Comparison of ENCODE assay signal across 8 mouse cellular contexts in genomic region chr19:4121097-4121805, GRCm38 (mm10). TPM values are rescaled to one million over a fixed set of nuclear protein-coding genes. Genes with fewer than 3 reads are reported as not detected.
DNase-seq lines count a peak whose midpoint lies in the region; ATAC-seq and TF ChIP-seq lines count a peak whose summit lies in the region.

No protein-coding gene starts in this region.

- H3K4me3 ChIP-seq in ES-Bruce4 (ENCODE audit: low read depth, low read length): peak overlapping the region; percentile 73
- H3K4me3 ChIP-seq in forebrain, embryonic 13.5 days: peak overlapping the region; percentile 48
- H3K4me3 ChIP-seq in liver, postnatal 0 days (ENCODE audit: low read depth, low read length): peak overlapping the region; percentile 31
- peak overlapping the region; percentile 40 for H3K4me3 ChIP-seq in neural tube, embryonic 14.5 days (ENCODE audit: low read depth, low read length)

- ATAC-seq in cerebellum, adult (ENCODE audit: insufficient number of reproducible peaks, low FRiP score, low TSS enrichment): peak; percentile 71
- ATAC-seq in forebrain, embryonic 13.5 days: peak; percentile 85
- peak; percentile 73 for ATAC-seq in liver, postnatal 0 days
- peak; percentile 84 for ATAC-seq in neural tube, embryonic 14.5 days (ENCODE audit: low read depth)

- DNase-seq in heart, postnatal 10 days: peak; percentile 99 to 100
- DNase-seq in large intestine, adult 2 months (ENCODE audit: low read depth, low spot score): peak; percentile 99
- DNase-seq in liver, postnatal 0 days: peak; percentile 97
- DNase-seq in testis, postnatal 10 days (ENCODE audit: low spot score): peak; percentile 99

- peak overlapping the region; percentile 39 for H3K9ac ChIP-seq in ES-Bruce4 (ENCODE audit: low read depth, poor library complexity, severe bottlenecking)
- peak overlapping the region; percentile 66 for H3K9ac ChIP-seq in forebrain, embryonic 13.5 days
- H3K9ac ChIP-seq in liver, postnatal 0 days (replicated peaks): 0 out of 2 replicates have a peak overlapping the region, but pooled peaks have one; percentile 1
- peak overlapping the region; percentile 43; the same call in 1 of the 2 replicates for H3K9ac ChIP-seq in neural tube, embryonic 14.5 days (replicated peaks; ENCODE audit: low read depth, low read length)

- no peaks in the 10 kb centered on the region for H3K36me3 ChIP-seq in ES-Bruce4 (ENCODE audit: control insufficient read depth, insufficient read depth, low read length, poor library complexity, severe bottlenecking)
- peaks cover 19% of the 10 kb centered on the region for H3K36me3 ChIP-seq in forebrain, embryonic 13.5 days (ENCODE audit: poor library complexity, severe bottlenecking)
- H3K36me3 ChIP-seq in liver, postnatal 0 days (replicated peaks; ENCODE audit: insufficient read depth, low read length): peaks cover 20% of the 10 kb centered on the region
- peaks cover 4% of the 10 kb centered on the region; the same call in 1 of the 2 replicates for H3K36me3 ChIP-seq in neural tube, embryonic 14.5 days (ENCODE audit: control insufficient read depth, insufficient read depth, low read length)

- intact Hi-C loops in heart, postnatal 10 days (cut with DNase I): no loop called here

- H3K27me3 ChIP-seq in ES-Bruce4 (ENCODE audit: control insufficient read depth, insufficient read depth, low read length, poor library complexity, severe bottlenecking): no peaks in the 10 kb centered on the region
- no peaks in the 10 kb centered on the region for H3K27me3 ChIP-seq in forebrain, embryonic 13.5 days
- no peaks in the 10 kb centered on the region for H3K27me3 ChIP-seq in liver, postnatal 0 days (ENCODE audit: insufficient read depth, low read length)
- no peaks in the 10 kb centered on the region for H3K27me3 ChIP-seq in neural tube, embryonic 14.5 days (ENCODE audit: control insufficient read depth, insufficient read depth, low read length)

- TF ChIP-seq CTCF in ES-Bruce4 (IDR thresholded peaks at IDR 0.05; ENCODE audit: low read depth, low read length): no peak
- TF ChIP-seq CTCF in liver, postnatal 0 days (IDR thresholded peaks at IDR 0.05; ENCODE audit: low read depth): no peak

- H3K9me3 ChIP-seq in ES-Bruce4 (replicated peaks; ENCODE audit: control insufficient read depth, insufficient read depth, low read length, poor library complexity, severe bottlenecking): no peaks in the 10 kb centered on the region
- H3K9me3 ChIP-seq in forebrain, embryonic 13.5 days (replicated peaks): no peaks in the 10 kb centered on the region
- no peaks in the 10 kb centered on the region for H3K9me3 ChIP-seq in liver, postnatal 0 days (ENCODE audit: low read length)
- no peaks in the 10 kb centered on the region for H3K9me3 ChIP-seq in neural tube, embryonic 14.5 days (ENCODE audit: control insufficient read depth, low read length)

- H3K27ac ChIP-seq in ES-Bruce4 (ENCODE audit: insufficient read depth, low read length): no peak overlapping the region
- H3K27ac ChIP-seq in forebrain, embryonic 13.5 days: peak overlapping the region; percentile 83
- peak overlapping the region; percentile 78 for H3K27ac ChIP-seq in liver, postnatal 0 days (ENCODE audit: low read depth)
- H3K27ac ChIP-seq in neural tube, embryonic 14.5 days (ENCODE audit: low read depth, low read length): peak overlapping the region; percentile 76; the same call in 1 of the 2 replicates

- TF ChIP-seq POLR2A in ES-Bruce4 (IDR thresholded peaks at IDR 0.05; ENCODE audit: insufficient read depth, low read length): peak; percentile 58

- H3K4me2 ChIP-seq in forebrain, embryonic 13.5 days: peak overlapping the region; percentile 59
- H3K4me2 ChIP-seq in liver, postnatal 0 days (ENCODE audit: low read depth, low read length): peak overlapping the region; percentile 64
- peak overlapping the region; percentile 41 for H3K4me2 ChIP-seq in neural tube, embryonic 14.5 days (ENCODE audit: low read depth, low read length)

- 0 out of 2 replicates have a peak, but pooled peaks have one; percentile 15 for TF ChIP-seq EP300 in ES-Bruce4 (IDR thresholded peaks at IDR 0.05; ENCODE audit: insufficient read depth, low read depth, low read length)
- TF ChIP-seq EP300 in liver, postnatal 0 days (IDR thresholded peaks at IDR 0.05; ENCODE audit: low read depth): peak; percentile 57; the same call in 1 of the 2 replicates

- WGBS in forebrain, embryonic 13.5 days: 4% methylated on average over 38 of the region's 38 CpGs
- WGBS in large intestine, adult 2 months: 2% methylated on average over 38 of the region's 38 CpGs
- 3% methylated on average over 38 of the region's 38 CpGs for WGBS in liver, postnatal 0 days (ENCODE audit: insufficient replicate concordance)
- 4% methylated on average over 38 of the region's 38 CpGs for WGBS in neural tube, embryonic 14.5 days

- no peaks in the 10 kb centered on the region for H3K4me1 ChIP-seq in ES-Bruce4 (ENCODE audit: control insufficient read depth, insufficient read depth, low read length)
- peaks cover 14% of the 10 kb centered on the region for H3K4me1 ChIP-seq in forebrain, embryonic 13.5 days
- peaks cover 41% of the 10 kb centered on the region for H3K4me1 ChIP-seq in liver, postnatal 0 days (ENCODE audit: insufficient read depth)
- peaks cover 6% of the 10 kb centered on the region; the same call in 1 of the 2 replicates for H3K4me1 ChIP-seq in neural tube, embryonic 14.5 days (ENCODE audit: control insufficient read depth, insufficient read depth, low read length)

RNA-seq across cellular contexts. Expression of gene Aip, which starts 4.4 kb away (rescaled TPM):
- polyA plus RNA-seq in ES-Bruce4 (2011; ENCODE audit: insufficient read depth, insufficient read length, low read depth, missing spikeins): 43.8 and 51.3 TPM in 2 replicates
- 73.7 and 75.9 TPM in 2 replicates for polyA plus RNA-seq in forebrain, embryonic 13.5 days (2015; fragmentation: Nextera tagmentation; extraction: Ambion mirVana)
- total RNA-seq in heart, postnatal 10 days (2021): 10 to 100 TPM; 47.7 to 62.6 TPM
- 62.8 and 63.6 TPM in 2 replicates for polyA plus RNA-seq in large intestine, adult 2 months (2012; rRNA removed)
- polyA plus RNA-seq in liver, postnatal 0 days (2015; fragmentation: Nextera tagmentation; extraction: Ambion mirVana): 23.1 and 26.8 TPM in 2 replicates
- 98.8 and 110 TPM in 2 replicates for polyA plus RNA-seq in neural tube, embryonic 14.5 days (2014; fragmentation: Nextera tagmentation; extraction: Ambion mirVana)

RNA-seq across cellular contexts. Expression of gene Gpr152, which starts 18.3 kb away (rescaled TPM):
- not detected in 2 replicates for polyA plus RNA-seq in ES-Bruce4 (2011; ENCODE audit: insufficient read depth, insufficient read length, low read depth, missing spikeins)
- 0.04 TPM in 1 of 2 replicates, not detected in the other for polyA plus RNA-seq in forebrain, embryonic 13.5 days (2015; fragmentation: Nextera tagmentation; extraction: Ambion mirVana)
- total RNA-seq in heart, postnatal 10 days (2021): not detected
- polyA plus RNA-seq in large intestine, adult 2 months (2012; rRNA removed): 0.03 TPM in 1 of 2 replicates, not detected in the other
- not detected in 2 replicates for polyA plus RNA-seq in liver, postnatal 0 days (2015; fragmentation: Nextera tagmentation; extraction: Ambion mirVana)
- polyA plus RNA-seq in neural tube, embryonic 14.5 days (2014; fragmentation: Nextera tagmentation; extraction: Ambion mirVana): not detected in 2 replicates

RNA-seq across cellular contexts. Expression of gene Pitpnm1, which starts 21.5 kb away (rescaled TPM):
- 9.8 and 11.2 TPM in 2 replicates for polyA plus RNA-seq in ES-Bruce4 (2011; ENCODE audit: insufficient read depth, insufficient read length, low read depth, missing spikeins)
- polyA plus RNA-seq in forebrain, embryonic 13.5 days (2015; fragmentation: Nextera tagmentation; extraction: Ambion mirVana): 21.1 and 32.0 TPM in 2 replicates
- total RNA-seq in heart, postnatal 10 days (2021): 10 to 100 TPM; 30.8 to 32.8 TPM
- polyA plus RNA-seq in large intestine, adult 2 months (2012; rRNA removed): 114 and 145 TPM in 2 replicates
- 6.6 and 7.4 TPM in 2 replicates for polyA plus RNA-seq in liver, postnatal 0 days (2015; fragmentation: Nextera tagmentation; extraction: Ambion mirVana)
- polyA plus RNA-seq in neural tube, embryonic 14.5 days (2014; fragmentation: Nextera tagmentation; extraction: Ambion mirVana): 65.1 and 76.5 TPM in 2 replicates

RNA-seq across cellular contexts. Expression of gene Cabp4, which starts 22.6 kb away (rescaled TPM):
- not detected in 2 replicates for polyA plus RNA-seq in ES-Bruce4 (2011; ENCODE audit: insufficient read depth, insufficient read length, low read depth, missing spikeins)
- polyA plus RNA-seq in forebrain, embryonic 13.5 days (2015; fragmentation: Nextera tagmentation; extraction: Ambion mirVana): 0.09 and 0.13 TPM in 2 replicates
- total RNA-seq in heart, postnatal 10 days (2021): not detected
- polyA plus RNA-seq in large intestine, adult 2 months (2012; rRNA removed): 0.45 and 0.88 TPM in 2 replicates
- polyA plus RNA-seq in liver, postnatal 0 days (2015; fragmentation: Nextera tagmentation; extraction: Ambion mirVana): 0.11 and 0.15 TPM in 2 replicates
- 0.13 and 0.31 TPM in 2 replicates for polyA plus RNA-seq in neural tube, embryonic 14.5 days (2014; fragmentation: Nextera tagmentation; extraction: Ambion mirVana)

RNA-seq across cellular contexts. Expression of gene Cdk2ap2, which starts 24.3 kb away (rescaled TPM):
- polyA plus RNA-seq in ES-Bruce4 (2011; ENCODE audit: insufficient read depth, insufficient read length, low read depth, missing spikeins): 26.9 and 32.5 TPM in 2 replicates
- 77.4 and 80.3 TPM in 2 replicates for polyA plus RNA-seq in forebrain, embryonic 13.5 days (2015; fragmentation: Nextera tagmentation; extraction: Ambion mirVana)
- 10 to 100 TPM; 21.9 to 26.3 TPM for total RNA-seq in heart, postnatal 10 days (2021)
- polyA plus RNA-seq in large intestine, adult 2 months (2012; rRNA removed): 319 and 372 TPM in 2 replicates
- 91.2 and 91.9 TPM in 2 replicates for polyA plus RNA-seq in liver, postnatal 0 days (2015; fragmentation: Nextera tagmentation; extraction: Ambion mirVana)
- polyA plus RNA-seq in neural tube, embryonic 14.5 days (2014; fragmentation: Nextera tagmentation; extraction: Ambion mirVana): 78.3 and 81.1 TPM in 2 replicates

Comparison
In these comparisons a context has a peak if more than half of its experiments do, and no peak if none do; other contexts are left out.
1. H3K9ac ChIP-seq: peak in every context shown above with its lines; median percentile 66 in forebrain, embryonic 13.5 days; 43 in neural tube, embryonic 14.5 days; 39 in ES-Bruce4; 1 in liver, postnatal 0 days.